Mouse (Mus musculus) liver, embryonic 11.5 days (tissue): ENCODE data around the gene Gigyf2. TPM values are rescaled to one million over a fixed set of nuclear protein-coding genes. Genes with fewer than 3 reads are reported as not detected.
"Not testable (repeated sequence)": the region's sequence is repeated elsewhere in the genome, so short reads cannot be mapped to it uniquely, and the experiment has no call there.

ENCODE experiments used
- ATAC-seq: fragments of 200-750 bp; cut with Nextera tagmentation; replicated peaks from 2 replicates; pipeline ENCODE4 v1.8.0; 2017; ENCODE audit warnings: moderate number of reproducible peaks, mild to moderate bottlenecking, moderate TSS enrichment, moderate library complexity; ENCODE audit not compliant: low FRiP score
- DNase-seq: peaks from one replicate; pipeline ENCODE4 v3.0.0-alpha.2; 2017; ENCODE audit warnings: low spot score
- H3K27ac ChIP-seq: fragments of 300-500 bp; sonication (generic); 2 replicates; pipeline ENCODE4 v1.5.1; 2014; ENCODE audit warnings: mild to moderate bottlenecking, low read depth, low read length, control low read depth
- H3K27me3 ChIP-seq: fragments of 300-500 bp; sonication (generic); replicated peaks from 2 replicates; pipeline ENCODE4 v1.6.1; 2014; ENCODE audit warnings: low read length, mixed read lengths; ENCODE audit not compliant: control insufficient read depth, insufficient read depth
- H3K36me3 ChIP-seq: fragments of 300-500 bp; sonication (generic); 2 replicates; pipeline ENCODE4 v1.6.1; 2014; ENCODE audit warnings: mild to moderate bottlenecking, low read length, moderate library complexity, mixed read lengths; ENCODE audit not compliant: control insufficient read depth, insufficient read depth
- H3K4me1 ChIP-seq: fragments of 300-500 bp; sonication (generic); replicated peaks from 2 replicates; pipeline ENCODE4 v1.6.1; 2014; ENCODE audit warnings: low read length, mixed read lengths; ENCODE audit not compliant: control insufficient read depth, insufficient read depth
- H3K4me2 ChIP-seq: fragments of 300-500 bp; sonication (generic); 2 replicates; pipeline ENCODE4 v1.6.1; 2014; ENCODE audit warnings: mild to moderate bottlenecking, control low read depth, moderate library complexity
- H3K4me3 ChIP-seq: fragments of 300-500 bp; sonication (generic); 2 replicates; pipeline ENCODE4 v1.5.1; 2014; ENCODE audit warnings: low read depth, low read length, control low read depth
- H3K9ac ChIP-seq: fragments of 300-500 bp; sonication (generic); 2 replicates; pipeline ENCODE4 v1.6.1; 2014; ENCODE audit warnings: low read depth, low read length, control low read depth
- H3K9me3 ChIP-seq: fragments of 300-500 bp; sonication (generic); 2 replicates; pipeline ENCODE4 v1.6.1; 2016; ENCODE audit warnings: low read length, inconsistent platforms, mixed read lengths; ENCODE audit not compliant: control insufficient read depth
- WGBS: fragments of 180-500 bp; shearing (Covaris S2); extraction: QIAGEN DNeasy Blood & Tissue Kit; methylation state at CpG from one replicate; pipeline ENCODE4 v1.1.7; 2014; 5-methylcytosine and 5-hydroxymethylcytosine counted together
- polyA plus RNA-seq: library from polyadenylated mRNA; unstranded; fragments of >200 nt; fragmentation: Nextera tagmentation; extraction: Ambion mirVana; gene quantifications from 2 replicates; pipeline ENCODE4 v1.2.1, GENCODE M21; 2014

The Gigyf2 gene
- polyA plus RNA-seq, 1 experiment from 2014 or later, result 40.4 TPM

GRCm38 (mm10) chr1:87447183-87448104 lies 120.6 kb downstream of the Gigyf2 start:
- WGBS, result 40% methylated on average over 5 of the region's 5 CpGs
- no peak overlapping the region for H3K4me3 ChIP-seq
- ATAC-seq (no peak), DNase-seq (peak; percentile 38)
- no peaks in the 10 kb centered on the region for H3K9me3 ChIP-seq
- no peak overlapping the region for H3K4me2 ChIP-seq
- H3K27ac ChIP-seq, result no peak overlapping the region
- no peak overlapping the region for H3K9ac ChIP-seq
- no peaks in the 10 kb centered on the region for H3K27me3 ChIP-seq
- H3K36me3 ChIP-seq, result peaks cover 29% of the 10 kb centered on the region
- 0 out of 2 replicates have a peak, but pooled peaks cover 2% of the 10 kb centered on the region for H3K4me1 ChIP-seq

DNA sequence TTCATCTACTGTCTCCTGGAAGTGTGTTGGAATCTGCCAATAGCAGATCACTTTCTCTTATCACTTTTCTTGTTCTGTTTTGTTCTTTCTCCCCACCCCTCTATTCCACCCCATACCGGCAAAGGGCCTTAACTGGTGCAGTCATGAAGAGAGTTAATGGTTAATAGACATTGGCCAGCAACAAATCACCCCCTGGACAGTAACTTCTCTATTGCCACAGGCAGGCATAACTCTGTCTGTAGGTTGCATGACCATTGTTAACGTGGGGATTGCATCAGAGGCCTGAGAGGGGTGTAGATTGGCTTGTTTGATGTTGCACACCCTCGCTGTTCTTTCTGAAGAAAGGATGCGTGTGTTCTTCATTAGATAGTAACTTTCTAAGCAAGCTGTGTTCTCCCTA lies 122.6 kb downstream of the Gigyf2 start:
- ATAC-seq (no peak), DNase-seq (no peak)
- Histone ChIP-seq H3K4me1 (0 out of 2 replicates have a peak, but pooled peaks cover 2% of the 10 kb centered on the region), H3K4me2 (no peak overlapping the region), H3K9ac (no peak overlapping the region), H3K9me3 (no peaks in the 10 kb centered on the region), H3K27me3 (no peaks in the 10 kb centered on the region), H3K36me3 (peaks cover 26% of the 10 kb centered on the region), H3K27ac (no peak overlapping the region), H3K4me3 (no peak overlapping the region)
- 82% methylated on average over 4 of the region's 4 CpGs for WGBS

DNA sequence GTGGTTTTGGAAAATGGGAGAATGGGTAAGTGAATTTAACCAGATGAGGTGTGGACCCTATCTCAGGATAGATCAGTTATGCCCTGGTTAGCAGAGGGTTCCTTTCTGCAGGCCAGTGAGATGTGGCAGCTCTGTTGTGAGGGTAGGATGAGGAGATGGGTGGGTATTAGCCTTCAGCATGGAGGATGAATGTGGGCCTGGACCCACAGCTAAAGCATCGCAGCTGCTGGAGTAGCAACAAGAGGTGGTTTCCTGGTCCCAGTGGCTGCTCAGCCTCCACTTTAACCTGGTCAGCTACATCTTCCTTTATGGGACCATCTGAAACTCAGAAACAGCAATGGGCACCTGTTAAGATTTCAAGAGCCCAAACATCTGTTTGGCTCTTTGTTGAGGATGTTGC lies 129.6 kb downstream of the Gigyf2 start:
- Histone ChIP-seq H3K4me1 (no peaks in the 10 kb centered on the region), H3K4me3 (no peak overlapping the region), H3K9me3 (peaks cover 2% of the 10 kb centered on the region; the same call in 1 of the 2 replicates), H3K4me2 (no peak overlapping the region), H3K27me3 (no peaks in the 10 kb centered on the region), H3K9ac (no peak overlapping the region), H3K27ac (no peak overlapping the region), H3K36me3 (no peaks in the 10 kb centered on the region; the same call in 1 of the 2 replicates)
- DNase-seq, result no peak
- ATAC-seq, result no peak
- WGBS, result 100% methylated on average over 1 of the region's 1 CpGs

DNA sequence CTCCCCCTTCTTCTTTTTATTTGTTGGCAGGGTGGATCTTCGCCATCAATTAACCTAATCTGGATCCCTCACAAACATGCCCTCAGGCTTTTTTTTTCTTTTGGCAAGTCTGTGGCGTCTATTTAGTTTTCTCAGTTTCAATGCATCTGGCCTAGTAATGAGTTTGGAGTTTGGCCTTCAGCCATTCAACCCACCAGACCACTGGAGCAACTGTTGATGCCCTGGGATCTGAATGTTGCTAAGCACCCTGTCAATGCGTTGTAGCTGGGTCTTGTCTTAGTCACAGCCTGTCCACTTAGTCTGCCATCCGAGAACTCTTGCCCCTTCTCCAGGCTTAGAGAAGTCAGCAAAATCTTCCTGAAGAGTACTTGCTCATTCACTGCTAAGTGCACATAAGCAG lies 131.2 kb downstream of the Gigyf2 start:
- Histone ChIP-seq H3K36me3 (no peaks in the 10 kb centered on the region; the same call in 1 of the 2 replicates), H3K27ac (no peak overlapping the region), H3K4me2 (no peak overlapping the region), H3K4me1 (no peaks in the 10 kb centered on the region), H3K9me3 (peaks cover 2% of the 10 kb centered on the region; the same call in 1 of the 2 replicates), H3K9ac (no peak overlapping the region), H3K27me3 (no peaks in the 10 kb centered on the region), H3K4me3 (no peak overlapping the region)
- 90% methylated on average over 4 of the region's 4 CpGs for WGBS
- DNase-seq (no peak), ATAC-seq (no peak)

DNA sequence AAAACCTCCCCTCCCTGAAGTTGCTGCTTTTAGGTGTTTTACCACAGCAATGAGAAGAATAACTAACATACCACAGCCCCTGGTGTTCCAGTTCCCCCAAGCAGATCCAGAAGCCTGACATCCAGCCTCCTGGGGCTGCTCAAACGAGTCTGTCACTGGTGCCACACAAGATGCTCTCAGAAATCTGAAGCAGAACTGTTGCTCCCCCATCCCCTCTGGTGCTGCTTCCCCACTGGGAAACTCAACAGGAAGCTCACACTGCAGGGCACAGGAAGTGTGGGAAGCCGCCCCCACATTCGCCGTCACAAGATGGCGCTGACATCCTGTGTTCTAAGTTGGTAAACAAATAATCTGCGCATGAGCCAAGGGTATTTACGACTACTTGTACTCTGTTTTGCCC lies 133.1 kb downstream of the Gigyf2 start:
- H3K27ac ChIP-seq, H3K4me1 ChIP-seq, ATAC-seq, H3K4me2 ChIP-seq, H3K9ac ChIP-seq, H3K27me3 ChIP-seq, H3K9me3 ChIP-seq, H3K4me3 ChIP-seq, DNase-seq, H3K36me3 ChIP-seq: not testable (repeated sequence)
- WGBS, result 88% methylated on average over 5 of the region's 7 CpGs

GRCm38 (mm10) chr1:87467469-87467868 lies 140.7 kb downstream of the Gigyf2 start:
- Histone ChIP-seq H3K9me3 (no peaks in the 10 kb centered on the region), H3K27ac (no peak overlapping the region), H3K27me3 (no peaks in the 10 kb centered on the region), H3K4me1 (no peaks in the 10 kb centered on the region), H3K4me3 (no peak overlapping the region), H3K36me3 (no peaks in the 10 kb centered on the region), H3K4me2 (no peak overlapping the region), H3K9ac (no peak overlapping the region)
- ATAC-seq, result no peak
- DNase-seq, result no peak
- WGBS, result 73% methylated on average over 9 of the region's 9 CpGs

DNA sequence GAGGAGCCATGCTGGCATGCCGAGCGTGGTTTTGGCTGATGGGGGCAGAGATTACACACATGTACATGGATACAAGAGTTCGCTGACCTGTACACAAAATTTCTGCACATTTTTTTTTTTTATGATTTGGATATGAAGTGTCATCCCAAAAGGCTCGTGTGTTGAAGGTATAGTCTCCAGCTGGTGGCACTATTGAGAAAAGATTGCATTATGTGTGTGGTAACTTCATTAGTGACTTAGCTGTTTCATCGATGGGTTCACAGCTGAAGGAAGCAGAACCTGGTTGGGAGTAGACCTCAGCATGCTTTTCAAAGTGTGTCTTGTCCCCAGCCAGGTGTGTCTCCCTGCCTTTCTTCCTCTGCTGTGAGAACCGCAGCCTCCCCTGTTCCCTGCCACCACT lies 141.5 kb downstream of the Gigyf2 start:
- no peak overlapping the region for H3K27ac ChIP-seq
- 59% methylated on average over 6 of the region's 6 CpGs for WGBS
- DNase-seq (no peak), ATAC-seq (no peak)
- no peak overlapping the region for H3K4me2 ChIP-seq
- no peaks in the 10 kb centered on the region for H3K9me3 ChIP-seq
- H3K4me1 ChIP-seq, result no peaks in the 10 kb centered on the region
- no peaks in the 10 kb centered on the region for H3K36me3 ChIP-seq
- H3K4me3 ChIP-seq, result no peak overlapping the region
- no peaks in the 10 kb centered on the region for H3K27me3 ChIP-seq
- no peak overlapping the region for H3K9ac ChIP-seq

DNA sequence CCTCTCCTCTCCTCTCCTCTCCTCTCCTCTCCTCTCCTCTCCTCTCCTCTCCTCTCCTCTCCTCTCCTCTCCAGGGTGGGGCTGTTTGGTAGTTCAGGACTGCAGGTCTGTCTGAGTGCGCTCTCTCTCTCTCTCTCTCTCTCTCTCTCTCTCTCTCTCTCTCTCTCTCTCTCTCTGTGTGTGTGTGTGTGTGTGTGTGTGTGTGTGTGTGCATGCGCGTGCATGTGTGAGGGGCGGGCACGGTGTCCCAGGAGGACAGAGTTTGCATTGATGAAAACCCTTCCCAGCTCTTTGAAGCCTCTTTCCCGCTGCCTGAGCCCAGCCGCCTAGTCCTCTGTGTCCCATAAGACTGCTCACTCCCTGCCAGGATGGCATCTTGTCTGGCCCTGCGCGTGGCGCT lies 143.2 kb downstream of the Gigyf2 start, which contains the start of gene Snorc:
Gene Snorc (plus strand): TSS at position 301 of the 400 bp plus-strand sequence.
- H3K4me1 ChIP-seq, H3K9ac ChIP-seq, H3K27ac ChIP-seq, H3K9me3 ChIP-seq, H3K4me3 ChIP-seq, H3K36me3 ChIP-seq, H3K4me2 ChIP-seq, DNase-seq, ATAC-seq: not testable (repeated sequence)
- 62% methylated on average over 9 of the region's 10 CpGs for WGBS
- peaks cover 15% of the 10 kb centered on the region for H3K27me3 ChIP-seq

GRCm38 (mm10) chr1:87471914-87472313 lies 145.1 kb downstream of the Gigyf2 start:
- no peak overlapping the region for H3K27ac ChIP-seq
- H3K4me3 ChIP-seq, result no peak overlapping the region
- no peak overlapping the region for H3K4me2 ChIP-seq
- H3K36me3 ChIP-seq, result no peaks in the 10 kb centered on the region
- peaks cover 34% of the 10 kb centered on the region for H3K27me3 ChIP-seq
- no peak for DNase-seq
- no peak overlapping the region for H3K9ac ChIP-seq
- no peaks in the 10 kb centered on the region for H3K4me1 ChIP-seq
- 74% methylated on average over 7 of the region's 7 CpGs for WGBS
- no peak for ATAC-seq
- H3K9me3 ChIP-seq, result no peaks in the 10 kb centered on the region
